Mouse (Mus musculus) intestine, embryonic 14.5 days (tissue): Measurements from ENCODE around the gene Iqcc. TPM values are rescaled to one million over a fixed set of nuclear protein-coding genes. Genes with fewer than 3 reads are reported as not detected.
A peak's percentile ranks its signal among the peaks of the same experiment; 100 is the strongest.

Source experiments
- ATAC-seq: fragments of 200-750 bp; cut with Nextera tagmentation; replicated peaks from 2 replicates; pipeline ENCODE4 v1.8.0; 2017; ENCODE audit warnings: low read depth, moderate number of reproducible peaks, moderate TSS enrichment, moderate library complexity; ENCODE audit not compliant: low FRiP score, low TSS enrichment
- DNase-seq: peaks from one replicate; pipeline ENCODE4 v3.0.0-alpha.2; 2018; ENCODE audit warnings: low spot score
- H3K27ac ChIP-seq: fragments of 300-500 bp; sonication (generic); 2 replicates; pipeline ENCODE4 v1.5.1; 2014; ENCODE audit warnings: low read depth, mild to moderate bottlenecking, control low read depth
- H3K27me3 ChIP-seq: fragments of 300-500 bp; sonication (generic); replicated peaks from 2 replicates; pipeline ENCODE4 v1.6.1; 2014; ENCODE audit warnings: low read length, control low read depth; ENCODE audit not compliant: control insufficient read depth, insufficient read depth
- H3K36me3 ChIP-seq: fragments of 300-500 bp; sonication (generic); 2 replicates; pipeline ENCODE4 v1.6.1; 2014; ENCODE audit warnings: low read length, control low read depth; ENCODE audit not compliant: control insufficient read depth, insufficient read depth
- H3K4me1 ChIP-seq: fragments of 300-500 bp; sonication (generic); replicated peaks from 2 replicates; pipeline ENCODE4 v1.6.1; 2014; ENCODE audit warnings: low read length, control low read depth, mixed read lengths; ENCODE audit not compliant: control insufficient read depth, insufficient read depth
- H3K4me2 ChIP-seq: fragments of 300-500 bp; sonication (generic); 2 replicates; pipeline ENCODE4 v1.6.1; 2014; ENCODE audit warnings: low read length
- H3K4me3 ChIP-seq: fragments of 300-500 bp; sonication (generic); 2 replicates; pipeline ENCODE4 v1.5.1; 2014; ENCODE audit warnings: low read depth, low read length, control low read depth, mixed read lengths
- H3K9ac ChIP-seq: fragments of 300-500 bp; sonication (generic); 2 replicates; pipeline ENCODE4 v1.6.1; 2014; ENCODE audit warnings: mild to moderate bottlenecking, low read length
- H3K9me3 ChIP-seq: fragments of 300-500 bp; sonication (generic); 2 replicates; pipeline ENCODE4 v1.6.1; 2016; ENCODE audit warnings: low read length, control low read depth; ENCODE audit not compliant: control insufficient read depth
- WGBS: fragments of 180-500 bp; shearing (Covaris S2); extraction: QIAGEN DNeasy Blood & Tissue Kit; methylation state at CpG from one replicate; pipeline ENCODE4 v1.1.7; 2014; 5-methylcytosine and 5-hydroxymethylcytosine counted together
- polyA plus RNA-seq: library from polyadenylated mRNA; unstranded; fragments of >200 nt; fragmentation: Nextera tagmentation; extraction: Ambion mirVana; gene quantifications from 2 replicates; pipeline ENCODE4 v1.2.1, GENCODE M21; 2014

Gene Iqcc
- polyA plus RNA-seq, 1 experiment from 2014 or later: 26.4 TPM

- no peak within 1 kb of the TSS for H3K27ac ChIP-seq
- no peak for DNase-seq
- WGBS: 78% methylated on average over 5 of the region's 5 CpGs
- no peaks in the 10 kb centered on the region for H3K27me3 ChIP-seq
- H3K4me3 ChIP-seq: no peak within 1 kb of the TSS
- no peak within 1 kb of the TSS for H3K9ac ChIP-seq
- no peaks in the 10 kb centered on the region for H3K9me3 ChIP-seq
- no peaks in the 10 kb centered on the region; the same call in 1 of the 2 replicates for H3K4me1 ChIP-seq
- ATAC-seq: no peak
- H3K4me2 ChIP-seq: no peak within 1 kb of the TSS
- H3K36me3 ChIP-seq: no peaks in the 10 kb centered on the region
Observed at GRCm38 (mm10) chr4:129578466-129578865, 40.4 kb downstream of the Iqcc start, which contains the start of gene Fam167b. TSS of gene Fam167b (minus strand) at chr4:129578549.

GRCm38 (mm10) chr4:129577688-129578087, 41.2 kb downstream of the Iqcc start:
- no peak overlapping the region for H3K27ac ChIP-seq
- H3K4me2 ChIP-seq: no peak overlapping the region
- no peaks in the 10 kb centered on the region for H3K36me3 ChIP-seq
- no peak overlapping the region for H3K9ac ChIP-seq
- no peaks in the 10 kb centered on the region for H3K9me3 ChIP-seq
- 85% methylated on average over 7 of the region's 7 CpGs for WGBS
- H3K27me3 ChIP-seq: no peaks in the 10 kb centered on the region
- DNase-seq (no peak), ATAC-seq (no peak)
- no peak overlapping the region for H3K4me3 ChIP-seq
- H3K4me1 ChIP-seq: no peaks in the 10 kb centered on the region; the same call in 1 of the 2 replicates

DNA sequence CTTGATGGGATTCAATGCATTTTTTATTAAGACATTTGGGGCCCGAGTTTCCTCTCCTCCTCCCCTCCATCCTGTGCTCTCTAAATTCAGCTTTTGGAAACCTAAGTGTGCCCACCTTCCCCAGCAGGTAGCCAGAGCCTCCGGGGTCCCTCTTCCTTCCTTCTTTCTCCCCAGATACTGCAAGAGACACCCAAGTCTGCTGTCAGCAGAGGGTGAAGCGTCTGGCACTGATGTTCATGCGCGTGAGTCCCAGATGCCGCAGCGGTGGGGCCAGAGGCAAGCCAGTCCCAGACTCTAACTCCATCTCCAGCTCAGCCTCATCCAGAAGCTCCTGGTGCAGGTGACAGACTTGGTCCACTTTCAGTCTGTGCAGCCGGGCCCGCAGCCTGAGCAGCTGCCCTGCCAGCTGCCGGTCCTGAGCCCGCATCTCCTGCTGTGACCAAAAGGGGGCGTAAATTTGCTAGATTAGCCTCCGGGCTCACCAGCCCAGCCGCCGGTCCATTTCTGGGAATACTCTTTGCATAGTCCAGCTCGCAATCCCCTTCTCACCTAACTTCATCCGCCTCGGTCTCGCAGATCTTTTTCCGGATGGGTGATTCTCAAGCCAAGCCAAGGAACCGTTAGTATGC, 41.9 kb downstream of the Iqcc start:
- no peaks in the 10 kb centered on the region; the same call in 1 of the 2 replicates for H3K4me1 ChIP-seq
- ATAC-seq: no peak
- 37% methylated on average over 21 of the region's 21 CpGs for WGBS
- no peak overlapping the region for H3K4me3 ChIP-seq
- H3K27me3 ChIP-seq: no peaks in the 10 kb centered on the region
- no peak overlapping the region for H3K4me2 ChIP-seq
- H3K9ac ChIP-seq: no peak overlapping the region
- no peaks in the 10 kb centered on the region for H3K9me3 ChIP-seq
- no peak overlapping the region for H3K27ac ChIP-seq
- DNase-seq: peak; percentile 73
- H3K36me3 ChIP-seq: no peaks in the 10 kb centered on the region

- Histone ChIP-seq H3K4me3 (no peak overlapping the region), H3K4me1 (no peaks in the 10 kb centered on the region; the same call in 1 of the 2 replicates), H3K36me3 (no peaks in the 10 kb centered on the region), H3K27ac (peak overlapping the region; percentile 22; the same call in 1 of the 2 replicates), H3K27me3 (no peaks in the 10 kb centered on the region), H3K9me3 (no peaks in the 10 kb centered on the region), H3K9ac (no peak overlapping the region), H3K4me2 (no peak overlapping the region)
- DNase-seq (peak; percentile 56), ATAC-seq (no peak)
- 39% methylated on average over 7 of the region's 8 CpGs for WGBS
Observed at GRCm38 (mm10) chr4:129575171-129575844, 43.6 kb downstream of the Iqcc start.

DNA sequence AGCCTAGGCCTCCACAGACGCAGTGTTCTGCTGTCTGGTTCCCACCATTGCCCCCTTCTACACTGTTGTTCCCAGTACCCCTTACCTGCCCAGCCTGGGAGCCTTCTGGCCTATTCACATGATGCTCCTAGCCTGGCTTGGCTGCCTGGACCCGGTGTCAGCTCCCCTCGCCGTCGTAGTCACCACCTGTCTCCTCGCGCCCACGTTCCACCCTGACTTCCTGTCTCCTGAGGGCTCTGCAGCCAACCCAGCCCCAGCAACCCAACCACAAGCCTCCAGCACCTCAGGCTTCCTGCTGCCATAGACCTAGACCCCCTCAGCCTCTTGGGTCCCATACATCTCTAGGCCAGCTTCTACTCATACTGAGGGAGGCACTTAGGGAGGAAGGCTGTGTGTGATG, 45.5 kb downstream of the Iqcc start, which contains the start of gene Lck:
Gene Lck, minus strand, starts transcription at position 212 of the 400 bp plus-strand sequence.
- no peak for DNase-seq
- Histone ChIP-seq H3K4me1 (no peaks in the 10 kb centered on the region), H3K36me3 (no peaks in the 10 kb centered on the region), H3K4me3 (no peak within 1 kb of the TSS), H3K9ac (no peak within 1 kb of the TSS), H3K9me3 (no peaks in the 10 kb centered on the region), H3K27me3 (no peaks in the 10 kb centered on the region), H3K27ac (no peak within 1 kb of the TSS), H3K4me2 (no peak within 1 kb of the TSS)
- WGBS: 87% methylated on average over 8 of the region's 8 CpGs
- no peak for ATAC-seq

DNA sequence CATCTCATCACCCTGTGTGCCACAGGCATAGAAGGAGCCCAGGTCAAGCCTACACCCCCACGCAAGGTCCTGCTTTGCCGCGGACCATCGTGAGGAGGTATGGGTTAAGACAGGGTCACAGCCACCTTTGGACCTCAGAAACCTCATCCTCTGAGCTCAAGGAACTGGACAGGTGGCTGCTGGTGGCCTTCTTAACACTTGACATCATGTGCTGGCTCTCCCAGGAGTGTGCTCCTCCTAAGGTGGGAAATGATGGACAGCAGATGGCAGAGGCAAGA, 45.9 kb downstream of the Iqcc start:
- 95% methylated on average over 4 of the region's 4 CpGs for WGBS
- no peaks in the 10 kb centered on the region for H3K27me3 ChIP-seq
- no peak overlapping the region for H3K9ac ChIP-seq
- no peak for ATAC-seq
- no peak overlapping the region for H3K4me3 ChIP-seq
- H3K27ac ChIP-seq: no peak overlapping the region
- no peaks in the 10 kb centered on the region for H3K4me1 ChIP-seq
- H3K9me3 ChIP-seq: no peaks in the 10 kb centered on the region
- H3K36me3 ChIP-seq: no peaks in the 10 kb centered on the region
- H3K4me2 ChIP-seq: no peak overlapping the region
- no peak for DNase-seq

GRCm38 (mm10) chr4:129572236-129573092, 46.4 kb downstream of the Iqcc start:
- Histone ChIP-seq H3K4me2 (no peak overlapping the region), H3K9me3 (no peaks in the 10 kb centered on the region), H3K27me3 (no peaks in the 10 kb centered on the region), H3K9ac (no peak overlapping the region), H3K27ac (no peak overlapping the region), H3K4me3 (no peak overlapping the region), H3K4me1 (no peaks in the 10 kb centered on the region), H3K36me3 (no peaks in the 10 kb centered on the region)
- ATAC-seq (no peak), DNase-seq (no peak)
- WGBS: 80% methylated on average over 13 of the region's 13 CpGs

DNA sequence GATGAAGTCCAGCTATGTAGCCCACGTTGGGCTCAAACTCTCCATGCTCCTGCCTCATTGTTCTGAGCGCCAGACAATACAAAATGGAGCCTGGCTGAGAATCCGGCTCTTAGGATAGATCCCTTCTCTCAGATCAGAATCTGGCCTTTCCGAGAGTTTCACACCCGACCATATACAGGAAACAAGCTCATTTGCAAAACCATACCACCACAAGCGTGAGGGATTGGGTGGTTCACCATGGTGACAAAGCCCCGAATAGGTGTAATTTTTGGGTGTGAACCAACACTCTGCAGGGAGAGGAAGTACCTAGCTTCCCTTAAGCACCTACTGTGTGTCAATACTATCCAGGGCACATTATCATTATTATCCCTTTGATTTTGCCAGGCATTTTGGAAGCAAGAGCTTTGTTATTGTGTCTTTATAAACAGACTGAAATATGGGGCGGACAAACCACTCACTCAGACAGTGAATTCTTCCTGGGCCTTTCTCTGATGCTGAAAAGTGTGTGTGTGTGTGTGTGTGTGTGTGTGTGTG, 47.3 kb downstream of the Iqcc start:
- no peak overlapping the region for H3K27ac ChIP-seq

More for the DNA sequence above, 47.3 kb downstream of the Iqcc start:
- H3K9ac ChIP-seq: no peak overlapping the region
- no peaks in the 10 kb centered on the region for H3K36me3 ChIP-seq
- H3K4me2 ChIP-seq: no peak overlapping the region
- DNase-seq (no peak), ATAC-seq (no peak)
- no peaks in the 10 kb centered on the region for H3K9me3 ChIP-seq
- WGBS: 70% methylated on average over 8 of the region's 8 CpGs
- no peaks in the 10 kb centered on the region for H3K4me1 ChIP-seq
- no peaks in the 10 kb centered on the region for H3K27me3 ChIP-seq
- no peak overlapping the region for H3K4me3 ChIP-seq
